Mouse (Mus musculus): ENCODE measurements at regions not wholly inside any gene's neighbourhood (a gene's known extent, or its start where the extent isn't known, plus 50 kb on each side); places are given as distances from the start of the nearest gene placed in this dataset.

GRCm38 (mm10) chr17:51393771-51394221 lies 214.6 kb upstream of the Tbc1d5 start:
- TF ChIP-seq GATA1 (IDR thresholded peaks at IDR 0.05; ENCODE audit: borderline replicate concordance, low read length), result no peak
- no peak for TF ChIP-seq FLI1 (IDR thresholded peaks at IDR 0.05; ENCODE audit: low read length)

All from megakaryocyte, embryonic 14.5 days (primary cell).